Mouse (Mus musculus): ENCODE data around the gene Fth1.
A peak's percentile ranks its signal among the peaks of the same experiment; 100 is the strongest.
"Not testable (repeated sequence)": the region's sequence is repeated elsewhere in the genome, so short reads cannot be mapped to it uniquely, and the experiment has no call there.

The Fth1 gene

DNA sequence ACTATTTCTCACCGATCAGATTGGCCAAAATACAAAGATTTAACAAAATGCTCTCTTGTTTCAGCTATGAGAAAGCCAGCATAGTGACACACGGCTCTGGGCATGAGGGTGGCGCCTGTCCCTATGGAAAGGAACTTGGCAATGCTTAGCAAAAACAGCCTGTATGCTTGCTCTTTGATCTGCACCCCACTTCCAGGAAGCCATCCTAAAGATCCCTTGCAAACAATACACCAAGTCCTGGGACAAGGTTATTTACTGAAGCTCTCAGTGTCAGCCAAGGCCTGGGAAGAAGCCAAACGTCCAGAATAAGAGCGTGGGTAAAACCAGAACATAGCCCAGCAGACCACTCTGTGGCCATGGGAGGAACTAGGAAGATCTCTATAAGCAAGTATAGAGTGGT lies 19.6 kb upstream of the Fth1 start:
- DNase-seq (ENCODE audit: low spot score in 2 of 2): no peak

DNA sequence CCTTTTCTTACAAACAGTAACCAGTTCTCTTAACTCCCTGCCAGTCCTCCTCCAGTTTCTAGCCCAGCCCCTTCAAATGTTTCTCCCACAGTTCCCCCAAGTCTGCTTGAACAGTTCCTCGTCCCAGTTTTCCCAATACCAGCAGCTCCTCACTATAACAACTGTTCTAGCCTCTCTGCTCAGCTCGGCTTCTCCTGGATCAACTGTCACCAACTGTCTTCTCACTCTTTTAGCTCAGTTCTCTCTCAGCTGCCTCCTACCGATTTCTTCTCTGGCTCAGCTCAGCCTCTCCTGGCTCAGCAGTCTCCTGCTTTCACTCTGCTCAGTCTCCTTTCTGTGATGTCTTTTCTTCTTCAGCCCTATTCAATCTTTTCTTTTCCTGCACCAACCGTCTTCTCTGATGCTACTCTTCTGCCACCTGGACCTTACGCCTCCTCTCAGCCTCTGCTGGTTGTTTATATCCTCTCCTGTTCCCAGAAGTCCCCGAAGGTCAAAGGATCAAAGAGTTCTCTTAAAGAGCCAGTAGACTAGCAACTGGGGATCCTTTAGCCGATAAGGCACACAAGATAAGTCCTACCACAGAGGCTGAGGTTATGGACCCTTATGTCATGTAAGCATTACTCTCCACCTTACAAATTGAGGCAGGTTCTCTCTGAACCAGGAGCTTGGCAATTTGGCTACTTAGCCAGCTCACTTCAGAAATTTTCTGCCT lies 16.0 kb upstream of the Fth1 start:
- no peak for DNase-seq (ENCODE audit: low spot score in 2 of 2)

DNA sequence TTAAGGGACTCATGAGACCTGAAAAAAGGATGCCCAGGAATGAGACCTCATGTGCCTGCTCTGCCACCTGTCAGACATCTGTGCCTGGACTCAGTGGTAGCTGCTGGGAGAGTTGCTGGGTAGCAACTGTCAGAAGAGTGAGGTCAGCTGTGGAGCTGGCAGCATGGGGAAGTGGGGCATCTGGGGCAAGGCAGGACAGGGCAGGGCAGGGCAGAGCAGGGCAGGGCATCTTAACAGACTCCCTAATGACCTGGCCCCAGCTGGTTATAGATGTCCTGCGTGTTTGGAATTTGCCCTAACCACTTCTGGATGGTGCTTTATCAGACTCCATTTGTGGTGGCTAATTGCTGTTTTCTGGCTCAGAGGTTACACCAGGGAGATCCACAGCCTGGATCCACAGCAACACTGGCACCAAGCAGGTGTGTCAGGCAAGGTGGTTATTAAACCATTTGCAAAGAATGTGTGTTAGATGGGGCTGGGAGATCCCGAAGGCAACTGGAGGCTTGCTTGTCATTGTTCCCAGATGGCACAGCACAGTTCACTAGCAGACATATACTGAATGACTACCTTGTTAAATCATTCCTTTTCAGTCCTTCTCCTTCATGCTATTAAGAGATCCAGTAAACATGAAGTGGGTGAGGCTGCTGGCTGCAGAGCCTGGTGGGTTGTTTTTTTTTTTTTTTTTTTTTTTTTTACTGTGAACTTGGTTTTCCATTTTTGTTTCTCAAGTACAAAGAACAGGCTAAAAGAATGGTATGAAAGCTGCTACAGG lies 14.1 kb upstream of the Fth1 start:
- DNase-seq (ENCODE audit: low spot score in 2 of 2): no peak

DNA sequence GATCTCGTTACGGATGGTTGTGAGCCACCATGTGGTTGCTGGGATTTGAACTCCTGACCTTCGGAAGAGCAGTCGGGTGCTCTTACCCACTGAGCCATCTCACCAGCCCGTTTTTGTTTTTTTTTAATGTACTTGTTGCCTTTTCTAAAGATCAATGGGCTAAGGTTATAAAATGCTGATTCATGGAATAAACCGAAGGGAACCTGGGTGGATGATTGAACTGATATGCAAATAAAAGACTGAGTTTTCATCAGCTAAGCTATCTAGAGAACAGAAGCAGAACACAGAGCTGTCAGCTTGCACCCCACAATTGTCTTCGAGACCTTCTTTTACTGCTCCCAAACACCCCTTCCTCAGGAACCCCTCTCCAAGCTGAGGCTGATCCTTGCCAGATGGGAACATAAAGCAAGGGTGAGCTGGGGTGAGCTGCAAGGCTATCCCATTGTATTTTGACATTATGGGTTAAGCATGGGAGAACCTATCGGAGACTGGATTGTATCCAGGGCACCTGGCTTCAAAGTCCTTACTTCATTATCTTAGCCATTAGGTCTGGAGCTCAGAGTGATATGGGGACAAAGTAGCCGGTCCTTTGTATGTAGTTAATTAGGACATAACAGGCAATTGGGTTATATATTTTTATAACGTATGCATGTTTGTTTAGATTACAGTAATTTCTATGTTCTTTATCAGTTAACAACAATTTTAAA lies 12.2 kb upstream of the Fth1 start:
- no peak for DNase-seq (ENCODE audit: low spot score in 2 of 2)

DNA sequence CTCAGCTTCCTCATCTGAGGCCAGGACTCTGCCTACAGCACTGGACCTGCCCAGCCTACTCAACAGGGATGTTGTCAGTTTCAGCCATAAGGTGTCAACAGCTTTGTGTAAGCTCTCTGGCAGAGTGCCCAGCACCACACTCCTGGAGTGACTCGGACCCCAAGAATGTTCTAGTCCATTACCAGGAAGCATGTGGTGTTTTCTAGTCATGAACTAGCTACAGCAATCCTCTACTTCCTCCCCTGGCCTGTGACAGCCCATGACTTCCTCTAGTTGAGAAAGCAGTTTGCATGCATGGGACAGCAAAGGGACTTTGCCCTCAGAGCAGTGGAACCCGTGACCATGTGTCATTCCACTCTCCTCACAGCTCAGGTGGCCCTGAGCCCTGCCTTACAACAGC lies 5.5 kb upstream of the Fth1 start:
- not testable (repeated sequence) for DNase-seq (ENCODE audit: low spot score in 2 of 2)

DNA sequence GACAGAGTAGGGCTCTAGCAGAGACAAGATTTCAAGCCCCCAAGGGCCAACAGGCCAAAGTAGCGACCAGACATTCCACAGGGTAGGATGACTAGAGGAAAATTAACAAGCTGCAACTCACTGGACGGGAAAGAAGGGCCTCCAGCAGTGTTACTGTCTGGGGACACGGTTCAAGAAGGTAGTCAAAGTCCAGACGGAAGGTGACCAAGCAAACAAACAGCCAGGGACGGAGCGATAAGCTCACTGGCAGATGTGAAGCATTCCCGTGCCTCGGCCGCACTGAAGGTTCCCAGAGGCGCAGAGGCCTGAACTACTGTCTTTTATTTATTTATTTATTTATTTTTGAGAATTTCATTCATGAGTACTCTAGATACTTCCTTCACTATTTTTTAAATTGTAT lies 3.3 kb upstream of the Fth1 start:
- DNase-seq (ENCODE audit: low spot score in 2 of 2): no peak

DNA sequence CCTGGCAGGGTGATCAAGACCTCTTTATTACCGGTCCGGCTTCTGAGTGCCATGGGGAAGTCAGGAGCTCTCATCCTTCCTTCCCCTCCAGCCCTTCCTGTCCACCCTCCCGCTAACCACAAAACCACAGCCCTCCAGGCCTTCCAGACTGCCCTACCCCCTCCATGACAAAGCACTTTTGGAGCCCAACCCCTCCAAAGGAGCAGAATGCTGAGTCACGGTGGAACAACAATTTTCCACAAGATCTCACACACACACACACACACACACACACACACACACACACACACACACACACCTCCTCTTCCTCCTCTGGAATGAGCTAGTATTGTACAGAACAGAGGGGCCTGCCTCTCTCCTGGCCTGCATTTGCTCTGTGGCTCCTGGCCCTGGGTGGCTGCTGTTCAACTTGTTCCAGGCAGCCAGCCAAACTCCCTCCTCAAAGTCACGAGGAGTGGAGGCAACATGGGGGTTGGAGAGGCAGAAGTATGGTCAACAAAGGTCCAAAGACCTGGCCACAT lies 1.9 kb upstream of the Fth1 start:
- peak in 1 of 2 experiments; percentile 57 for DNase-seq (ENCODE audit: low spot score in 2 of 2)

DNA sequence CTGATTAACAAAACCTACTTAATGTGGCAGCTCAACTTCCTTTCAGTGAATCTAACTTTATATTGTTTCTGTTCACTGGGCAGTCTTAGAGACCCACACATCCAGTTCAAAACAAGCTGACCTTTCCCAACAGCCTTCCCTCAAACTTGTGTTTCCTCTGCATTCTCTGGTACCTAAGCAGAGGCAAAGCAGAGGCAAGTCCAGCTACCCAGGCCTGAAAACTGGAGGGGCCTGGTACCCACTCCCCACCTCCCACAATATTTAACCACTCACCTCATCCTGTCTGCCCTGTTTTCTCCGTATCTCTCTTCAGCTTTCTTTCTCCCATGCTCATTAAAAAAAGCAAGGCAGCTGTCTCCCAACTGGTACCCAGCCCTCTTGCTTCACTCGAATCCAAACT lies 1.2 kb upstream of the Fth1 start:
- no peak for DNase-seq (ENCODE audit: low spot score in 2 of 2)

DNA sequence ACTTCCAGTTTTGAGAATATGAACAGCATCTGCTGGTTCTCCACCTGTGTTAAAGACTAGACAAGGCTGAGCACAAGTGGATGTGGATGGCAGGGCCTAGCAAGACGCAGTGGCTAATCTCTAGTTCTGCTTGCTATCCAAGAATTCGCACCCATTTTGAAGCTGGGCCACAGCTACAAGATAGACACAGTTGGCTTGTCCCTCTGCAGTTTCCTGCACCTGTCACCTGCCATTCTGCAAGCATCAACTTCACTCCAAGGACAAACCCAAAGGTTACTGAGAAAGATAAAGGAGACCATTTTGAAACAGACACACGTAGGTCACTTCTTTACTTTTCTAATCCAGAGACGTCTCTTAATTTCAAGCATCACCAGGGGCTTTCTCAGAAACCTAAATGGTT lies 1.2 kb downstream of the Fth1 start:
- DNase-seq (ENCODE audit: low spot score in 2 of 2): no peak

DNA sequence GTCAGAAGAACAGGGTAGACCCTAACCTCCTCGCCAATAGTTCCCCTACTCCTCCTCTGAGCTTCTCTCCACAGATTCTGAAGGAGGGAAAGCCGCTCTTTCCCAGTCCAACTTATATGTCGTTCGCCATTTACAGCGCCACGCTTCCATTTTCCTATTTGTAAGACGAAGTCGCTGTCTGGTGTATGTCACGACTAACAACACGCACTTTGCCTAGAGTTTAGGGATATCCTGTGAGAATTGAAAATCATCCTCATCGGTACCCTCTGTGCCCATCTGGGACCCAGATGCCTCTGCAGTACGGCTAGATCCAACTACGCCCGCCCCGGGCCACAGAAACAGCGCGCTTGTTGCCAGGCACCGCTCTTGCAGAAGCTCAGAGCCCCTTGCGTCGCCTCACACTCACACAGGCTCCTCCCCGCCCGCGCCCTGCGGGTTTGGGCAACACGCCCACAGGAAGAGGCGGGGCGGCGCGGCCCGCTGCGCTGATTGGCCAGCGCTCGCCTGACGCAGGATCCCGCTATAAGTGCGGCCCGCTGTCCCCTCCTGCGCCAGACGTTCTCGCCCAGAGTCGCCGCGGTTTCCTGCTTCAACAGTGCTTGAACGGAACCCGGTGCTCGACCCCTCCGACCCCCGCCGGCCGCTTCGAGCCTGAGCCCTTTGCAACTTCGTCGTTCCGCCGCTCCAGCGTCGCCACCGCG lies 1.9 kb downstream of the Fth1 start:
- peak; percentile 91 to 97 for DNase-seq (ENCODE audit: low spot score in 2 of 2)

DNA sequence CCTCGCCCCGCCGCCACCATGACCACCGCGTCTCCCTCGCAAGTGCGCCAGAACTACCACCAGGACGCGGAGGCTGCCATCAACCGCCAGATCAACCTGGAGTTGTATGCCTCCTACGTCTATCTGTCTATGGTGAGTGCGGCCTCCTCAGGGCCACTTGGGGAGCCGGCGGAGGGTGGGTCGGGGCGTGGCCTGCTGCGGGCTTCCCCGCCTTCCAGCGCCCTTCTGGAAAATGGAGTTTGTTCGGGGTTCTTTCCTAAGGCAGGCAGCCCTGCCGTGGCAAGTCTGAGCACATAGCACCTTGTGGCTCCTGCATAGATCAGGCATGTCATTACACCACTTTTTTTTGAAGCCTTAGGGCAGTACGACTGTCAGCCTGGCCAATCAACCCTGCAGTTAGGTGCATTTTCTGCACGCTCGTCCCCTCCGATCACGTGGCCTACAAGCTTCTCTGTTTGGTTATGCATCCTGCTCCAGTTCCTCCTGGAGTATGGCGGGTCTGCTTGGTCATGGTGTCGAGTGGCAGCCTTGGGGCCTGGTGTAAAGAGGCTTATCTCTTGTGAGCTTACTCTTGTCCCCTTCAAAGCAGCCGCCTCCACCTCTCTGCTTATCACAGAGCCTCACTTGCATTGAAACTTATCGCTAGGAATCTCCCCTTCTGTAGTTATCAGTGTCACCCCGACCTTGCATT lies 2.6 kb downstream of the Fth1 start:
- DNase-seq (ENCODE audit: low spot score in 2 of 2): peak in 1 of 2 experiments; percentile 41

DNA sequence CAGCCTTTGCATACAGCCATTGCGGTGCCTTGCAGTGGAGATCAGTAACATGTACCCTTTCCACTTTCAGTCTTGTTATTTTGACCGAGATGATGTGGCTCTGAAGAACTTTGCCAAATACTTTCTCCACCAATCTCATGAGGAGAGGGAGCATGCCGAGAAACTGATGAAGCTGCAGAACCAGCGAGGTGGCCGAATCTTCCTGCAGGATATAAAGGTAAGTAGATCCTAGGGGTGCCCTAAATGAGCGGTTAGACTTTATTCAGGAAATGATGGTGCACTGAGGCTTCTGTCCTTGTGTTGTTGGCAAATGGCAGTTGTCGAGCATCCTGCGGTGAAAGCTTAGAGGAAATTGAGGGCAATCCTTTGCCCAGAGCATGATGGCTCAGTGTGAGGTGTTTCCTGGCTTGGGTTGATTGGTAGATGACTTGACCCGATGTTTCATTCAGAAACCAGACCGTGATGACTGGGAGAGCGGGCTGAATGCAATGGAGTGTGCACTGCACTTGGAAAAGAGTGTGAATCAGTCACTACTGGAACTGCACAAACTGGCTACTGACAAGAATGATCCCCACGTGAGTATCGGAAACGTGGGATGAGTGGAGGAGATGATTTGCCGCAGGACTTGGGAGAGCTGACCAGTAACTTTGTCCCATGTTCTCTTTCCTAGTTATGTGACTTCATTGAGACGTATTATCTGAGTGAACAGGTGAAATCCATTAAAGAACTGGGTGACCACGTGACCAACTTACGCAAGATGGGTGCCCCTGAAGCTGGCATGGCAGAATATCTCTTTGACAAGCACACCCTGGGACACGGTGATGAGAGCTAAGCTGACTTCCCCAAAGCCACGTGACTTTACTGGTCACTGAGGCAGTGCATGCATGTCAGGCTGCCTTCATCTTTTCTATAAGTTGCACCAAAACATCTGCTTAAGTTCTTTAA lies 4.0 kb downstream of the Fth1 start:
- DNase-seq (ENCODE audit: low spot score in 2 of 2): no peak

DNA sequence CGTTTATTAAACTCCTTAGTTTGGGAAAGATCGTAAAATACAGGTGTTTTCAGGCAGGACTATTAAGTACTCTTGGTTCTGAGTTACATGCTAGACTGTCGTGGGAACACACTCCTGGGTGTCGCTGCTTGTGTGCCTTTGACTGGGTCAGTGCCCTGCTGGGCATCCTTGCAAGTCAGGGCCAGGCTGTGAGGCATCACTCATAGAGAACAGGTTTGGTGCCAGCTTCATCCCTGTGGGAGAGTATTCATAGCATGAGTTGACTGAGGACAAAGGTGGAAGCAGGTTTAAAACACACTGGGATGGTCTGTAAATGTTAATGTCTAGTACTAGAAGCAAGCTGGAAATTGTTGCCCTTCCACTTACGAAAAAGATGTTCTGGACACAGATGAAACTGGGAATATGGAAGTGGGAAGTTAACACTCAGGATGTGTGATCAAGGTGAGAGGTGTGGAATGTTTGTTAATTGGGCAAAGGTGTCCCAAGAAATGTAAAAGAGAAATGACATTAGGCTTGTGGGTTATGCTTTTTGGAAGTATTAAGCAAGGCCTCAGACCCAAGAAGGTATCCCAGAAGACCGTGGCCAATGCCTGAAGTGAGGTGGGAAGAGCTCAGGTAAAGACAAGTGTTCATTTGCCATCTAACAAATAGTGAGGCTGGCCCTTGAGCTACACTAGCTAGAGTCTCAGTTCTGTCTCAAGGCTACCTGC lies 4.9 kb downstream of the Fth1 start:
- no peak for DNase-seq (ENCODE audit: low spot score in 2 of 2)

DNA sequence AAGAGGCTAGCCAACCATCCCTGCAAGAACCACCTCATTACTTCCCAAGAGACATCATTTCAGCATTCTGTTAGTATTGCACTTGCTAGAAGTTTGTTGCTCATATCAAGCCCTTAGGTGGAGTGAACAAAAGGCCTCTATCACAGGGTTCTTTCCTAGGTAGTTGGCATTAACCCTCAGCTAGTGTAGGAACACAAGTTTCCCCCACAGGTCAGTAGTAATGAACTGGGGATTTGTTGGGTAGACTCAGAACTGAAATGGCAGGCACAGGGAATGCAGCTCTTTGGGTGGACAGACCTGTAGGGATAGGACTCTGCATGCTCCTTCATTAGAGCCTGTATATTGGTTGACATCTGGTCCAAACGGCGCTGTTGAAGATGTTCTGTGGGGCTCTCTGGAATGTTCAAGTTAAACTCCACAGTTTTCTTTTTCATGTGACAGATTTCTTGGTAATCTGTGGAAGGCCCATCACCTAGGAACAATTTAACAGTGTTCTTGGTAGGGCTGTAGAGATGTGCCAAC lies 5.6 kb downstream of the Fth1 start:
- no peak for DNase-seq (ENCODE audit: low spot score in 2 of 2)

DNA sequence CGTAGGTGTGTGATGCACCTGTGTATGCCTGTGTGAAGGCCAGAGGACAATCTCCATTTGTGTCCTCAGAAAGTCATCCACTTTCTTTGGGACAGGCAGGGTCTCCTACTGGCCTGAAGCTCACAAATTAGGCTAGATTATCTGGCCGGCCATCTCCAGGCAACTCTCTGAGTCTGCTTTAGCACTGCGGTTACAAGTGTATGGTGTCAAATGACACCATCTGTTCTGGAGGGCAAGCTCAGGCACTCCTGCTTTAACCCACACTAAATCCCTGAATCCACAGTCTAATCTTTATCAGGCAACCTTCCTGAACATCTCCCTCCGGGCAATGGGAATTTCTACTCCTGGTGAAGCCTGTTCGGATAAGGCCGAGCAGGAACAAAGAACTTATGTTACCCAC lies 6.8 kb downstream of the Fth1 start:
- no peak for DNase-seq (ENCODE audit: low spot score in 2 of 2)

DNA sequence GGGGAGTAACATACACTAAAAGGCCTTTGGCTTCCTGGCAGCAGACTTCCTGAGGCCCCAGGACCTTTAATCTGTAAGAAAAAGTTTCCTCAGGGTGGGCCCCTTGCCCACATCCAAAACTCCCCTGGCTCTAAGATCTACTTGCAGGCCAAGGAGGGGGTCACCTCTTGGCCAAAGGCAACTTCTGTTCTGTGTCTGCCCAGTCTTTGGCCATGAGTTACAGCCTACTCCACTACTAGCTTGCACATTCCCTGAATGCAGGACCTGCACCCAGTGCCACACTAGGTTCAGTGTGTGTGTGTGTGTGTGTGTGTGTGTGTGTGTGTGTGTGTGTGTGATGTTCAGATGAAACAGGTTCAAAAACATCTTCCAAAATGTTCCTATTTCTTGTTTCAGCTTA lies 7.2 kb downstream of the Fth1 start:
- DNase-seq (ENCODE audit: low spot score in 2 of 2): no peak

DNA sequence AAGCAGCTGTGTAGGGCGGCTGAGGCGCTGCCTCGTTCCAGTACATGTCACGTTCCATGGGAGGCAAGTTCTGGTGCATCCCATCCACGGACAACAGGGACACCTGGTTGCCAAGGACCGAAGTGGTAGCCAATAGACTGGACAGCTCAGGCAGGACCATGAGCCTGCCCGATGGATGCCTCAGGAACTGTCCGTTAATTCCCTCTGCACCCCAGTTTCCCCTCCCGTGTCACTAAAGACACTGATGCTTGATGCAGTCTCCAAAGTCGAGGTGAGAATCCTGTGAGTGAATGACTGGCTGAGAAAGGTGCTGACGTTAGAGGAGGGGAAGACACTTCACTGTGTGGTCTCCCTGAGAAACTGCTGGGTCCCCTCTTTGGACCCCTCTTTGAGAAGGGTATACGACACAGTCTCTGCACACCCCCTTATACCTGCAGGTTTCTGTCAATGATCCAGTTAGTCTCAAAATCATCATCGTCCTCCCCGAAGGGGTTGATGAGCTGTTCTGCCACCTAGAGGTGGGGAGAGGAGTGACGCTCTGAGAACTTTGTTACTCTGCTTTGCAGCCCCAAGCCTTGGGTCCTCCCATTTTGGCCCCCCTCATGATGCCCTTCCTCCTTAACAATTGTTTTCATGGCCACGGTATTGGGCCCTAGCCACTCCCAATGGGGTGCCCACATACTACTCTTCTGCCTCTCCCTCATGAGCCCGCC lies 8.9 kb downstream of the Fth1 start:
- DNase-seq (ENCODE audit: low spot score in 2 of 2): no peak

DNA sequence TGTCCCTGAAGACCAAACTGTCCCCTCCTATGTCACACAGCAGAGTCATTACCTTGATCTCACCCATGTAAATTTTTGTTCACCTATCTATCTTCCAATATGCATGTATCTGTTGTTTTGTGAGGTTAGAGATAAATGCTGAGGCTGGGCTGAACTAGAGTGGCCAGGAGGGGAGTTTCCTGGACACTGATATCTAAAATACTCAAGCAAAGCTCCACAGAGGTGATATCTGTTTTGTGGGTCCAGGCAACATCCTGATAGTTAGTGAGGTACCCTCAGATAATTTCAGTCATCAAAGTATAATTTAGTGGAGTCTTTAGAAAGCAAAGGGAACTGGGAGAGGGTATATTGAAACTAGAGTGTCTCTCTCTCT lies 9.5 kb downstream of the Fth1 start:
- DNase-seq (ENCODE audit: low spot score in 2 of 2): no peak

DNA sequence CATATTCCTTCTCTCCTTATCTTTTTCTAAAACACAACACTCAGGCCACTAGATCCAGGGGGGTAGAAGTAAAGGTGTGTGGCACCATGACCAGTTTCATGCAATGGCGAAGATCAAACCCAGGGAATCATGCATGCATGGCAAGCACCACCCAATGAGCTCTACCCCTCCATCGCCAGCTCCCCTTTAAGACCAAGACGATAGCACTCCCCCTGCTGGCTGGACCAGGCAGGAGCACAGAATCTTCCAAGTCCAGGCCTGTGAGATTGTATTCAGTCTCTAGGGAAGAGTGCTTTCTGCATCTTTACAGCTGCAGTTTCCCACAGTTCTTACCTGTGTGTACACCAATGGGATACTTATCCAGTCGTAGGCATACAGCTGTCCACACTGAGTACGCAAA lies 10.9 kb downstream of the Fth1 start:
- peak; percentile 70 to 78 for DNase-seq (ENCODE audit: low spot score in 2 of 2)
